Mouse (Mus musculus) heart, adult 9 months (tissue): Measurements from ENCODE around the gene Bace1.

Source experiments
- DNase-seq, 2 experiments: peaks; one replicate each; pipeline ENCODE4 v3.0.0; 2022; ENCODE audit warnings: low spot score in 2 of 2

The Bace1 gene

GRCm38 (mm10) chr9:45838434-45839138 lies at the start of gene Bace1:
Gene Bace1 (plus strand): TSS chr9:45838580.
- peak; percentile 80 to 83 for DNase-seq

GRCm38 (mm10) chr9:45791456-45792142 lies 46.8 kb upstream of the Bace1 start:
- DNase-seq: no peak

GRCm38 (mm10) chr9:45792235-45792634 lies 46.1 kb upstream of the Bace1 start:
- no peak for DNase-seq

DNA sequence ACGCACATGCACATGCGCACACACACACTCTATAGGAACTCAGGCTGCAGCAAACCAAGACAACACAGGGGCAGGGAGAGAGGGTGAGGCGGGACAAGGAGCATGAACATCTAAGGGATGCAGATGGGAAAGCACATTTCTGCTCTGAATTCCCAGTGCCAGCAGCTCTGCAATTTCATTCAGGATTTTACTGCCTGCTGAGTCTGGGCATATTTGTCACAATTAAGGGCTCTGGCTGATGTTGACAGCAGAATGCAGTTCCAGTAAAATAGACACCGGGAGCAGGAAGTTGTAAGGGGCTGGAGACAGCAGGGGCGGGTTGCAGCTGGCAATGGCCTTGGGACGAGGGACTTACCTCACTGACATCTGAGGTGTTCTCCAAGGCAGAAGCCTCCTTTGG lies 44.7 kb upstream of the Bace1 start:
- DNase-seq: no peak

GRCm38 (mm10) chr9:45795722-45796121 lies 42.7 kb upstream of the Bace1 start:
- DNase-seq: peak; percentile 50 to 51

DNA sequence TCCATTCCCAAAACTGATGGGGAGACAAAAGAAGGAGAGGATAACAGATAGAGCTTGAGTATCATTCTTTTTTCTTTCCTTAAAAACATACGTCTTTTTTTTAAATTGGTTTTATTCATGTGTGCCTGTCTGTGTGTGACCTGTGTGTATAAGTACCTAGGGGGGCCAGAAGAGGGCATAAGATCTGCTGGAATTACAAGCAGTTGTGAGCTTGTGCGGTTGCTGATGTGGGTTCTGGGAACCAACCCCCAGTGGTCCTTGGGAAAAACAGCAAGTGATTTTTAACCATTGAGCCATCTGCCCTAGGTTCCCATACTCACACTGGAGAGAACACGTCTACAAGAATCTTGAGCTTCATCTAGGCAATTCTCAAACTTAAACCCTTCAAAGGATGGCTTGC lies 41.1 kb upstream of the Bace1 start:
- no peak for DNase-seq

- DNase-seq: no peak
These were observed 39.8 kb upstream of the Bace1 start for GRCm38 (mm10) chr9:45798467-45799164.

- DNase-seq: no peak
These were observed 39.0 kb upstream of the Bace1 start for GRCm38 (mm10) chr9:45799402-45799801.

GRCm38 (mm10) chr9:45803070-45803774 lies 35.2 kb upstream of the Bace1 start:
- no peak for DNase-seq

GRCm38 (mm10) chr9:45806847-45807246 lies 31.5 kb upstream of the Bace1 start:
- DNase-seq: no peak

DNA sequence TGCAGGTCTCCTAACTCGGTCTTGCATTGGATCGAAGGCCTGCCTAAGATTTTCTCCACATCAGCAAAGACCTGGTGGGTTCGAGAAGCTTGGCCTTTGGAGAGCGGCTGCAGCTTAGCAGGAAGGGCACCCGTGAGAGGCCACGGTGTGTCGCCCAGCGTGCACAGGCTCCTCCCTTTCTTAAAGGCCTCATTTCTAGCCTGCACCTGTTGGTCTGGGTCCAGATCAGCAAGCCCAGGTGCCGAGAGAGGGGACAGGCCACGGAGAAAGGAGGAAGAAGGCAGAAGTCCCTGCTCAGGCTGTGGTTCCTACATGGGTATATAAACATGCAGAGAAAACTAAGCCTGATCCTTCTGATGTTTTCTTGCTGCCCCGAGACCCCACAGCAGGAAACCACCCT lies 31.0 kb upstream of the Bace1 start:
- no peak for DNase-seq

- DNase-seq: no peak
These were observed 30.6 kb upstream of the Bace1 start for GRCm38 (mm10) chr9:45807761-45808160.

DNA sequence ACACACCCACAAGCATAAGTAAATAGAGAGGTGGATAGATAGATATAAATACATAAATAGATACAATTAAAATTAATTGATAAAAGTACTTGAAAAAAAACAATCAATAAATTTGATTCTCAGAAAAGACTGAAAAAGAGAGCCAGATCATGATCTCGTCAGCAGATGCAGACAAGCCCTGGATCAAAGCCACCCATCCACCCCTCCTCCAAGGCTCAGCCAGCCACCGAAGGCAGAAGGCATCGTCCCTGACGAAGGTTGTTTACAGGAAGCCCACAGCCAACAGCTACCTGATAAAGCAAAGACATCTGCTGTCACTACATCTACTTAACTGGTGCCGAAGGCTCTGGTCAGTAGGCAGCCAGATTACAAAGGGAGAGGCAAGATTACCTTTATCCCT lies 26.4 kb upstream of the Bace1 start:
- DNase-seq: no peak

DNA sequence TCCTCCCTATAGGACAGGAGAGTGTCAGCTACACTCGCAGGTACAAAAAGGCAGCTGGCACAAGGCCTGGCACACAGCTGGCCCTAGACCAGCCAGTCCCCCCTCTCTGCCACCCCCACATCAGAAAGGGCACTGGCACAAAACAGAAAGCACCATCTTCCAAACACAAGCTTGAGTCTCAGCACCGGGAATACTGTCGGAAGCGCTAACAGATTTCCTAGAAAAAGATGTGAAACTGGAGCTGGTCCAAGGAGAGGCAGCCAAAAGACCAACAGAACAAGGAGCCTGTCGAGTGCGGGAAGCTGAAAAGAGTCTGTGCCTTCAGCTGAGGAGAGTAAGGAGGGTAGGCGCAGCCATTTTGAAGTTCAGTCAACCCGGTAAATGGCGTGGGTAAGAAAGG lies 23.3 kb upstream of the Bace1 start:
- peak in 1 of 2 experiments; percentile 12 for DNase-seq

DNA sequence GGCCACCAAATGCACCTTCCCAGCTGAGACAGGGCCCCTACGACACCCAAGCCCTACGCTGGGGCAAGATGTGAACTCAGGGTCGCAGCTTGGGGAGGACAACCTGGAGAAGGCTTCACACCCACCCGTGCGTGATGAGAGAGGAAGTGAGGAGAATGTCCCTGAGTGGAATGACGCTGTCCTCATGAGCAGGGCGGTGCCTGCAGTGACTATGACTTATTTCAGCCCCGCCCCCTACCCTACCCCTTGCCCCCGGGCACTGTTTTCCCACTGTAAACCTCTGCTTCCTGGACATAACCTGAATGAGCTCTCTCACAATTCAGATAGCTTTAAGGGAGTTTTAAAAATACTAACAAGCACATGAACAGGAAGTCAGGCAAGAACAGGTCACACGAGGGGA lies 22.9 kb upstream of the Bace1 start:
- no peak for DNase-seq

- no peak for DNase-seq
These were observed 19.9 kb upstream of the Bace1 start for GRCm38 (mm10) chr9:45818406-45819011.

DNA sequence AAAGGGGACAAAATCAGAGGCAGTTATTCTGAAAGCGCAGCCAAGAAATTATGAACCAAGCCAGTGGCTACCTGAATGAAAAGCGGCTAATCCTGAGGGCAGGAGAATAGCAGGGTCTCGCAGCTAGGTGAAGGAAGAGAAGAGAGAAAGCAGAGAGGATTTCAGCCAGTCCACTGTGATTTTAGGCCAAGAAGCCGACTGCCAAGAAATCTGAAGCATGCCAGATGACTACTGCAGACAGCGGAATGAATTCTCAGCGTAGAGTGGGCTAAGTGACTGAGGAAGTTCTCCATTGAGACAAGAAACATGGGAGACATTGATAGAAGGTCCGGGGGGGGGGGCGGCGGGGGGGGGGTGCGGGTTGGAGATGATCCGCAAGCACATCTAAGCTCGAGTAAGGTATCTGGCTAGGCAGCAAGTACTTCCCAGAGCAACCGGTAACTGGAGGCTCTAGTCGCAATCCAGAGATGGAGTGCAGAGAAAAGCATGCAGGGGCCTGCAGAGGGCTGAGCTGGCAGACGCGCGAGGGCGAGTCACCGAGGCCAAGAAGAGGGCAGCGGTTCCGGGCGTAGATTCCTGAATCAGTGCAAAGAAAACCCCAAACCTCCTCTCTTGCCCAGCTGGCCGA lies 10.6 kb upstream of the Bace1 start:
- peak in 1 of 2 experiments; percentile 36 for DNase-seq

DNA sequence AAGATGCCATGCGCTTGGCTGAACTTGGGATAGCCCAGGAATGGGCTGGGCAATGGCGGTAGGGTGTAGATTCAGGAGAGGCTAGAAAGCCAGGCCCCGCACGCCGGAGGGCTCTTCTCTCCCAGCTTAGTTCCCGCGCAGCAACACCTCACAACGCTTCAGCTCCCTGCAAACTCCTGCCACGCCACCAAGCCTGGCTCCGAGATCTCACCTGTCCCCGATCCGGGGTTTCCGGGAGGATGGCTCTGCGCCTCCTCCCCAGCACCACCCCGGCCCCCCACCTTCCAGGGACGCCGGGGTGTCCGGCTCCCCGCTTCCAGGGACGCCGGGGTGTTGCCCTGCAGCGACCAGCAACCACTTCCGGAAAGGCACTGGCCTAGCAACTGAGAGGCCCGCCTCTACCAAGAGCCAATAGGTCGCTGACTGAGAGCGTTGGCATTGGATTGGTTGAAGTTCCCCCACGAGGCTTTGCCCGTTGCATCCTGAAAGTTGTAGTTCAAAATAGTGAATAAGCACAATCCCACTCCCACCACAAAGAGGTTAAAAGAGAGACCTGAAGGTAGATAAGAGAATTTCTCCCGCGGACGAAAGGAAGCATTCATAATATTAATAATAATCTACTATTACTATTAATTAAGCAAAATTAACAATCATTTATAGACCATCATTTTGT lies 10.0 kb upstream of the Bace1 start, which contains the start of gene Cep164:
Gene Cep164, minus strand, starts transcription at position 401 of the 673 bp plus-strand sequence.
- DNase-seq: peak; percentile 91 to 97

GRCm38 (mm10) chr9:45829107-45829506 lies 9.3 kb upstream of the Bace1 start:
- DNase-seq: peak; percentile 39 to 53

DNA sequence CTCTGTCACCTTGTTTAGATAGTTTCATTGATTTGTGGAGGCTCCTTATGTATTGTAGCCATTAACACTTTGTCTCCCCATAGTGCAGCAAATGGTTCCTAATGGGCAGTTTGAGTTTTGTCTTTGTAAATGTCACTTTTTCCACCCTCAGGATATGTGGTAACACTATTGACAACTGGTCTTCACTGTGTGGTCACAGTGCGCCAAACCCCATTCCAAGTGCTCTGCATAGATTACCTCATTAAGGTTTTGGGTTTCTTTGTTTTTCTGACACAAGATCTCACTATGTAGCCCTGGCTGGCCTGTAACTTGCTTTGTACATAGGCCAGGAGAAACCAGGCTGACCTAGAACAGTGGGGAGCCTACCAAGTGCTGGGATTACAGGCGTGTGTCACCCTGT lies 5.5 kb upstream of the Bace1 start:
- no peak for DNase-seq

DNA sequence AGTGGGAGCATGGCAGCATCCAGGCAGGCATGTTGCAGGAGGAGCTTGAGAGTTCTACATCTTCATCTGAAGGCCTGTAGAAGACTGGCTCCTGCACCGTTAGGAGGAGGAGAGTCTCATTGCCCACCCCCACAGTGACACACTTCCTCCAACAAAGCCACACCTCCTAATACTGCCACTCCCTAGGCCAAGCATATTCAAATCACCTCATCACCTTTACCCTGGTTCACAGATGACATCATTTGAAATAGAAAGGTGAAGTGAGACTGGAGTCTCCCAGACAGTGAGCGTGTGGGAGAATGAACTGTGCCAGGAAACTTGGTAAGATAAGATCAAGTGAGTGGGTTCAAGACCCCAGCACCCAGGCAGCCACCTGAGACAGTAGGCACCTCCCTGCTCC lies 4.9 kb upstream of the Bace1 start:
- no peak for DNase-seq
